ENCODE assay signal across 8 mouse cellular contexts in genomic region chr10:75326553-75326952, GRCm38 (mm10). TPM values are rescaled to one million over a fixed set of nuclear protein-coding genes. Genes with fewer than 3 reads are reported as not detected.
DNase-seq lines count a peak whose midpoint lies in the region; ATAC-seq and TF ChIP-seq lines count a peak whose summit lies in the region.

No protein-coding gene starts in this region.

- ATAC-seq in kidney, embryonic 16.5 days (ENCODE audit: low FRiP score, low TSS enrichment): no peak
- peak; percentile 68 for ATAC-seq in liver, embryonic 16.5 days (ENCODE audit: low read depth)

- no peak overlapping the region for H3K4me3 ChIP-seq in kidney, adult 2 months (ENCODE audit: insufficient read depth, low read depth, low read length)
- no peak overlapping the region for H3K4me3 ChIP-seq in kidney, embryonic 16.5 days (ENCODE audit: low read length)
- H3K4me3 ChIP-seq in liver, embryonic 16.5 days (ENCODE audit: low read depth, low read length): no peak overlapping the region
- no peak overlapping the region for H3K4me3 ChIP-seq in left cerebral cortex, adult 2 months

- no peaks in the 10 kb centered on the region for H3K36me3 ChIP-seq in kidney, adult 2 months (ENCODE audit: control insufficient read depth, insufficient read depth, low read length)
- no peaks in the 10 kb centered on the region for H3K36me3 ChIP-seq in kidney, embryonic 16.5 days (ENCODE audit: insufficient read depth, low read length)
- H3K36me3 ChIP-seq in liver, embryonic 16.5 days (ENCODE audit: control insufficient read depth, insufficient read depth): no peaks in the 10 kb centered on the region
- no peaks in the 10 kb centered on the region for H3K36me3 ChIP-seq in splenic B cell, adult 2 months (ENCODE audit: control insufficient read depth, insufficient read depth, low read length, poor library complexity, severe bottlenecking)

- no peak overlapping the region for H3K27ac ChIP-seq in kidney, adult 2 months (ENCODE audit: insufficient read depth, low read depth, low read length)
- H3K27ac ChIP-seq in kidney, embryonic 16.5 days (ENCODE audit: low read length): no peak overlapping the region
- H3K27ac ChIP-seq in liver, embryonic 16.5 days (ENCODE audit: low read length): no peak overlapping the region
- H3K27ac ChIP-seq in left cerebral cortex, adult 2 months: no peak overlapping the region

- no peak for TF ChIP-seq POLR2A in kidney, adult 2 months (IDR thresholded peaks at IDR 0.05; ENCODE audit: low read depth, low read length)

- TF ChIP-seq CTCF in kidney, adult 2 months (conservative IDR thresholded peaks at IDR 0.05; ENCODE audit: insufficient read depth, insufficient read length, low read depth, low read length): no peak
- no peak for TF ChIP-seq CTCF in left cerebral cortex, adult 2 months (IDR thresholded peaks at IDR 0.05)

- 67% methylated on average over 3 of the region's 3 CpGs for WGBS in kidney, adult 2 months
- WGBS in kidney, embryonic 16.5 days: 77% methylated on average over 3 of the region's 3 CpGs
- WGBS in liver, embryonic 16.5 days (ENCODE audit: insufficient replicate concordance): 18% methylated on average over 3 of the region's 3 CpGs

- DNase-seq in kidney, adult 2 months: peak; percentile 71
- DNase-seq in heart, adult 9 months (ENCODE audit: low spot score in 2 of 2): peak; percentile 59 to 69
- peak; percentile 92 for DNase-seq in splenic B cell, adult 2 months (ENCODE audit: low read depth, low spot score)
- no peak for DNase-seq in c-Kit-positive CD71-positive TER-119-positive erythroid progenitor cells, embryonic 14.5 days (ENCODE audit: low spot score)
- DNase-seq in left cerebral cortex, adult 2 months (ENCODE audit: extremely low spot score in 1 of 2, low spot score in 2 of 2): no peak
- no peak for DNase-seq in frontal cortex, postnatal 36 days (ENCODE audit: low spot score in 2 of 2)

- no peak overlapping the region for H3K4me2 ChIP-seq in kidney, embryonic 16.5 days (replicated peaks; ENCODE audit: low read depth, low read length)
- no peak overlapping the region for H3K4me2 ChIP-seq in liver, embryonic 16.5 days (ENCODE audit: low read depth, low read length)

- H3K4me1 ChIP-seq in kidney, adult 2 months (ENCODE audit: control insufficient read depth, insufficient read depth, low read length): peaks cover 6% of the 10 kb centered on the region; the same call in 1 of the 2 replicates
- H3K4me1 ChIP-seq in kidney, embryonic 16.5 days (ENCODE audit: insufficient read depth, low read length): peaks cover 8% of the 10 kb centered on the region; the same call in 1 of the 2 replicates
- H3K4me1 ChIP-seq in liver, embryonic 16.5 days (ENCODE audit: control insufficient read depth, low read depth, low read length): peaks cover 5% of the 10 kb centered on the region

- intact Hi-C loops in left cerebral cortex, adult 2 months (cut with DNase I): no loop called here

- no peaks in the 10 kb centered on the region for H3K27me3 ChIP-seq in kidney, adult 2 months (replicated peaks; ENCODE audit: control insufficient read depth, insufficient read depth, low read length)
- H3K27me3 ChIP-seq in kidney, embryonic 16.5 days (ENCODE audit: insufficient read depth, low read length): no peaks in the 10 kb centered on the region
- no peaks in the 10 kb centered on the region for H3K27me3 ChIP-seq in liver, embryonic 16.5 days (ENCODE audit: control insufficient read depth, insufficient read depth, low read depth, low read length)
- no peaks in the 10 kb centered on the region for H3K27me3 ChIP-seq in splenic B cell, adult 2 months (ENCODE audit: control insufficient read depth, insufficient read depth, low read length, poor library complexity, severe bottlenecking)

- no peak overlapping the region for H3K9ac ChIP-seq in kidney, embryonic 16.5 days (replicated peaks; ENCODE audit: low read length)
- H3K9ac ChIP-seq in liver, embryonic 16.5 days (ENCODE audit: low read depth, low read length): no peak overlapping the region

- H3K9me3 ChIP-seq in kidney, embryonic 16.5 days (ENCODE audit: low read length): no peaks in the 10 kb centered on the region
- no peaks in the 10 kb centered on the region for H3K9me3 ChIP-seq in liver, embryonic 16.5 days (replicated peaks; ENCODE audit: control insufficient read depth, low read length)

RNA-seq across cellular contexts. Expression of gene Adora2a, which starts 9.9 kb away (rescaled TPM):
- polyA plus RNA-seq in kidney, adult 2 months (2012; rRNA removed): 11.4 and 13.3 TPM in 2 replicates
- polyA plus RNA-seq in kidney, embryonic 16.5 days (2015; fragmentation: Nextera tagmentation; extraction: Ambion mirVana): 6.4 and 6.5 TPM in 2 replicates
- polyA plus RNA-seq in liver, embryonic 16.5 days (2015; fragmentation: Nextera tagmentation; extraction: Ambion mirVana): 1.9 and 2.0 TPM in 2 replicates
- 10 to 100 TPM in 1 of 2 experiments, 1 to 10 TPM in 1; 6.8 to 18.7 TPM for total RNA-seq in left cerebral cortex, adult 2 months (2021)

Comparison
In these comparisons a context has a peak if more than half of its experiments do, and no peak if none do; other contexts are left out.
1. DNase-seq: peak in kidney, adult 2 months (single experiment), heart, adult 9 months (2 of 2) and splenic B cell, adult 2 months (single experiment); none in c-Kit-positive CD71-positive TER-119-positive erythroid progenitor cells, embryonic 14.5 days (single experiment), left cerebral cortex, adult 2 months (0 of 2) and frontal cortex, postnatal 36 days (0 of 2).